Mouse (Mus musculus) small intestine, adult 2 months (tissue): ENCODE data around the gene Rpsa. TPM values are rescaled to one million over a fixed set of nuclear protein-coding genes. Genes with fewer than 3 reads are reported as not detected.

Experiments
- H3K27ac ChIP-seq: fragments of 200-500 bp; 2 replicates; pipeline ENCODE4 v1.5.1; 2012; ENCODE audit warnings: low read depth, low read length, control low read depth, inconsistent platforms; ENCODE audit not compliant: insufficient read depth
- H3K27me3 ChIP-seq: fragments of 200-500 bp; 2 replicates; pipeline ENCODE4 v1.6.1; 2012; ENCODE audit warnings: mild to moderate bottlenecking, moderate library complexity, low read length, inconsistent platforms; ENCODE audit not compliant: control insufficient read depth, insufficient read depth
- H3K36me3 ChIP-seq: fragments of 200-500 bp; 2 replicates; pipeline ENCODE4 v1.6.1; 2012; ENCODE audit warnings: mild to moderate bottlenecking, low read length, control low read depth, inconsistent platforms; ENCODE audit not compliant: control insufficient read depth, insufficient read depth
- H3K4me1 ChIP-seq: fragments of 200-500 bp; 2 replicates; pipeline ENCODE4 v1.6.1; 2012; ENCODE audit warnings: low read length, inconsistent platforms, mixed read lengths; ENCODE audit not compliant: control insufficient read depth, insufficient read depth, insufficient read length
- H3K4me3 ChIP-seq: fragments of 200-500 bp; 2 replicates; pipeline ENCODE4 v1.5.1; 2012; ENCODE audit warnings: low read depth, mild to moderate bottlenecking, control low read depth, inconsistent platforms, low read length, moderate library complexity
- CTCF ChIP-seq: fragments of 200-500 bp; IDR thresholded peaks from 2 replicates; pipeline ENCODE4 v1.5.1; 2012; ENCODE audit warnings: low read depth, mild to moderate bottlenecking, control low read depth, inconsistent platforms, low read length, moderate library complexity, mixed read lengths; ENCODE audit not compliant: insufficient replicate concordance, insufficient read length; ENCODE audit errors: extremely low read depth
- POLR2A ChIP-seq: fragments of 200-500 bp; IDR thresholded peaks from 2 replicates; pipeline ENCODE4 v1.6.1; 2012; ENCODE audit warnings: low read depth, mild to moderate bottlenecking, control low read depth, inconsistent platforms, low read length, moderate library complexity
- WGBS: fragments of 180-500 bp; shearing (Covaris S2); methylation state at CpG from one replicate; pipeline ENCODE4 v1.1.7; 2018; 5-methylcytosine and 5-hydroxymethylcytosine counted together
- polyA plus RNA-seq: library from polyadenylated mRNA; depleted of rRNA; stranded (reverse); fragments of >200 nt; gene quantifications from 2 replicates; pipeline ENCODE4 v1.2.3, GENCODE M21; 2012; rRNA removed

Rpsa gene
- polyA plus RNA-seq, 1 experiment, result 2,329 TPM

DNA sequence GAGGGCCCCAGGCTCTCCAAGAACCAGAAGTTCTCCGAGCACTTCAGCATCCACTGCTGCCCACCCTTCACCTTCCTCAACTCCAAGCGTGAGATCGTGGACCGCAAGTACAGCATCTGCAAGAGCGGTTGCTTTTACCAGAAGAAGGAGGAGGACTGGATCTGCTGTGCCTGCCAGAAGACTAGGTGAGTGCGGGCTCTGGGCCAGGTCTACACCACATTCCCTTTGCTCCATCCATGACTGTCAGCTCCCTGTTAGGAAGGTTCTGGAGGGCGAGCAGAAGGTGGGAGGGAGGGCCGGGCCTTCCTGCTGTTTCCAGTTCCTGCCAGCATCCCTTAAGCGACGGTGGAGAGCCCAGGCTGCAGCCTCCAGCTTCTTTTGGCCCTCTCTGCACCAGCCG lies 40.3 kb downstream of the Rpsa start:
- WGBS, result 64% methylated on average over 11 of the region's 11 CpGs
- Histone ChIP-seq H3K4me1 (no peaks in the 10 kb centered on the region), H3K27ac (no peak overlapping the region), H3K36me3 (no peaks in the 10 kb centered on the region), H3K4me3 (no peak overlapping the region), H3K27me3 (0 out of 2 replicates have a peak, but pooled peaks cover 2% of the 10 kb centered on the region)
- TF ChIP-seq POLR2A (no peak), CTCF (no peak)

DNA sequence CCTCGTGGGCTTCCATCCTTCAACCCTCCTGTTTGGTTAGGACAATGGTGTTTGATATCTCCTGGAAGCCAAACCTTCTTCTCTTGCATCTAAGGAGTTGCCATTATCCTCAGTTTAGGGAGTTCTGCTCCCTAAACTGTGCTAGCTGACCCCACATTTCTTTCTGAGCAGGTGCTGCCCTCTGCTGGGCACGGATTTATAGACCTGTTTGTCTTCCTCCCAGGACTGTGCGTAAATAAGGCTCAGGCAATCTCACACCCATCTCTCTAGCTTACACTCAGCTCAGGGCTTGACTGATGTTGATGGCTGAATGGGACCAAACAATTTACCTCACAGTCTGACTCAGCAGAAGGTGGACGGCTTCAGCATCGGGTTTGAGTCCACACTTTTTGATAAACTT lies 43.8 kb downstream of the Rpsa start:
- WGBS, result 19% methylated on average over 5 of the region's 5 CpGs
- no peaks in the 10 kb centered on the region for H3K4me1 ChIP-seq

GRCm38 (mm10) chr9:120174436-120175137 lies 47.1 kb downstream of the Rpsa start:
- no peaks in the 10 kb centered on the region for H3K27me3 ChIP-seq
- TF ChIP-seq CTCF, result no peak
- TF ChIP-seq POLR2A, result no peak
- no peak overlapping the region for H3K4me3 ChIP-seq
- H3K4me1 ChIP-seq, result no peaks in the 10 kb centered on the region
- H3K27ac ChIP-seq, result no peak overlapping the region
- WGBS, result 88% methylated on average over 18 of the region's 18 CpGs
- no peaks in the 10 kb centered on the region for H3K36me3 ChIP-seq

More for the DNA sequence above, 43.8 kb downstream of the Rpsa start:
- Histone ChIP-seq H3K27me3 (no peaks in the 10 kb centered on the region), H3K27ac (no peak overlapping the region), H3K4me3 (no peak overlapping the region), H3K36me3 (no peaks in the 10 kb centered on the region)
- TF ChIP-seq CTCF, result peak; percentile 48; the same call in 1 of the 2 replicates
- TF ChIP-seq POLR2A, result no peak

- no peaks in the 10 kb centered on the region for H3K36me3 ChIP-seq
- H3K4me3 ChIP-seq, result no peak overlapping the region
- 66% methylated on average over 10 of the region's 10 CpGs for WGBS
- TF ChIP-seq CTCF, result no peak
- TF ChIP-seq POLR2A, result no peak
- no peak overlapping the region for H3K27ac ChIP-seq
- H3K4me1 ChIP-seq, result no peaks in the 10 kb centered on the region
- H3K27me3 ChIP-seq, result no peaks in the 10 kb centered on the region
These were observed 51.3 kb downstream of the Rpsa start for GRCm38 (mm10) chr9:120178813-120179212.

Other genes starting within 250 kb of the Rpsa start
- gene Wdr48, start 232.8 kb upstream of the Rpsa start, polyA plus RNA-seq, result 8.6 and 15.5 TPM in 2 replicates
- 9.7 and 11.7 TPM in 2 replicates for gene Gorasp1, start 190.1 kb upstream of the Rpsa start, polyA plus RNA-seq
- not detected in 2 replicates for gene Ttc21a, start 190.1 kb upstream of the Rpsa start, polyA plus RNA-seq
- 18.2 and 28.3 TPM in 2 replicates for gene Csrnp1, start 143.0 kb upstream of the Rpsa start, polyA plus RNA-seq
- gene Xirp1, start 104.1 kb upstream of the Rpsa start, polyA plus RNA-seq, result 0.13 TPM in 1 of 2 replicates, not detected in the other
- 3.9 and 4.3 TPM in 2 replicates for gene Cx3cr1, start 57.8 kb upstream of the Rpsa start, polyA plus RNA-seq
- gene Ccr8, start 35.6 kb upstream of the Rpsa start, polyA plus RNA-seq, result 0.18 and 0.25 TPM in 2 replicates
- gene Slc25a38, start 17.3 kb upstream of the Rpsa start, polyA plus RNA-seq, result 15.0 and 29.4 TPM in 2 replicates
- not detected in 2 replicates for gene Mobp, start 22.0 kb downstream of the Rpsa start, polyA plus RNA-seq
- gene Myrip, start 173.8 kb downstream of the Rpsa start, polyA plus RNA-seq, result 1.0 and 1.7 TPM in 2 replicates